Mouse (Mus musculus) brain, embryonic 18.5 days (tissue): ENCODE data around the gene Olfr981.
"Not testable (repeated sequence)": the region's sequence is repeated elsewhere in the genome, so short reads cannot be mapped to it uniquely, and the experiment has no call there.

ENCODE experiments used
- DNase-seq: peaks from one replicate; pipeline ENCODE4 v3.0.0-alpha.2; 2012; ENCODE audit warnings: low read depth, low spot score

The Olfr981 gene

DNA sequence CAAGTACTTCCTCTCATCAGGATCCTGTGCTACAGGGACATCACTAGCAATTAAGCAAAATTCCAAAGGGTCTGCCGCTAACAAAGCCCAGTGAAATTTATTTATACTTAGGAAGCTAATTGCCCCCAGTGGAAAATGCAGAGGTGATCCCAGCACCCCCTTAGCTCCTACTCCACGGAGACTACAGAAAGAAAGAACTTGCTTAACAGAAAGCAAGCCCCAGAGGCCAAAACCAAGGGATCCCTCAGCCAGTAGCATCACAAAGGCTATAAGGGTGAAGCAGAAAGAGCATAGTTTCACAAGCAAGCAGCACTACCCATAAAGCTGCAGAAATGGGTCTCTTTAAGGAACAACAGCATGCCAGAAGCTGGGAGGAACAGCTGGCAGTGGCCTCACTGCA is at the start of gene Olfr981:
Gene Olfr981, plus strand, starts transcription at position 301 of the 400 bp plus-strand sequence.
- no peak for DNase-seq

DNA sequence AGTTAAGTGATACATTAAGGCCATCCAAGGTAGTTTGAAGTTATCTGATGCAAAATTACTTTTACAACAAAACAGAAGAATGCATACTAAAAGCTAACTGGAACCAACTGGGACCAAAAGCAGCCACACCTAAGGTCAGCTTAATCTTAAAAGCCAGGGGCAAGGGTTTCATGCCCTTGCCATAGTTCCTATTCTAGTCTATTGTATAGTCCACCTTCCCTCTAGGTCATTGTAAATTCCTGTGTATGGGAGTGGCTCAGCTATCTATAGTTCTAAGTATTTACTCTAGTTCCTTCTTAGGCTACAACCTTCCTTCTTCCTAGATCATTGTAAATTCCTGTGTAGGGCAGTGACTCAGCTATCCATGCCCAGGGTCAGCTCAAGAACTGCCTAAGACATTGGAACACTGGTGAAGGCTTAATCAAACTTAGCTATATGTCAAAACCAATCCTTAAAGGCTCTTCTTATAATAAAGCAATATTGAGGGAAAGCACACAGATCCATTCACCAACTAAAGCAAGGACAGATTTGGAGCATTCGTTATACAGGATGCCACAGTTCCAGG is 44.6 kb upstream of the Olfr981 start:
- DNase-seq, result not testable (repeated sequence)

DNA sequence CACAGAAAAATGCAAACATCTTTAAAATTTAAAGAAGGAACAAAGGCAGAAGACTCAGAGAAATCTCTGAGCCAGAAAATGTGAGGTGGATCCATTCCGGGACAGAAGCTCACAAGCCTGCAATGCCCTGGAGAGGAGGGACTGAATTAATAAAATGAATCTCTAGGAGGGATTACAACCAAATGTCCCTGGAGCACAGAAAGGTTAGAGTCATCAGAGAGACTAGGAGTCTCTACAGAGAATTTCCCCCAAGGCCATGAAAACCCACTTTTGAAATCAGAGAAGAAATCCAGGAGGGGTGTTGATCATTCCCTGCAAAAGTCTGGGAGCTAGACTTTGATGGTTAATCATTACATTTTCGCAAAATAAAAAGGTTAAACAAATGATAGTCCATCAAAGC is 29.5 kb upstream of the Olfr981 start, which contains the start of gene Olfr978:
Gene Olfr978, plus strand, starts transcription at position 301 of the 400 bp plus-strand sequence.
- no peak for DNase-seq

DNA sequence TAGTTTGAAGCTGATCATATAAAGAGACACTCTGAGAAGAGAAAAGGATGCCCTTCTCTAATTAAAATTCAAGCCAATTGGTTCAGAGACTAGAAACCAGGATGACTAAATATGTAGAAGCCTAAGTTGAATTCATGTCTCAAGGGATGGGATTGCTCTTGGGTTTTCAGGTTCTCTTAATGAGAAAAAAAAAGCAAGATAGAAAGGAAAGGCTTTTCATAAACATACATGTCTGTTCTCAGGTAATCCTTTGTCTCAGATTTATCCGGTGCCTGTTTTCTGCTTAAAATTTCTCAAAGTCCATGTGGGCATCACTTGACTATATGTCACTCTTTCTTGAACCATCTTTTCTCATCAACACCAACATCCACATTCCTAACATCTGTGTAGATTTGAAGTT is 17.9 kb upstream of the Olfr981 start, which contains the start of gene Olfr979:
Gene Olfr979, minus strand, starts transcription at position 101 of the 400 bp plus-strand sequence.
- DNase-seq, result no peak

DNA sequence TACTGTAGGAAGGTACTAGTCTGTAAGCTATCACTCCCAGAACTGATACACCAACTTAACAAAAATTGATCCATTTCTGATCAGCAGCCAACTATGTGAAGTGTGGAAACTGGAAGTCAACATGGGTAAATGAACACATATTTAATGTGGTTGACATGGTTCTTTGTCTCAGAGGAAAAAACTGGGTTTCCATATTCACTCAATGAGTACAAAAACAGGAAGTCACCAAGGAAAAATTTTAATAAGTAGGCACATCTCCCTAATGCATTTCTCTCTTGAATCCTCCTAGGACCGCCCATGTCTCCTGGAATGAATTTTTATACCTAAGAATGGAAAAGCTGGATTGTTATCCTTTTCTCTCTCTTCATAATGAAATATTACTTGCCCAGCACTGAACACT is 11.8 kb upstream of the Olfr981 start, which contains the start of gene Olfr980:
Gene Olfr980, minus strand, starts transcription at position 101 of the 400 bp plus-strand sequence.
- DNase-seq, result no peak

DNA sequence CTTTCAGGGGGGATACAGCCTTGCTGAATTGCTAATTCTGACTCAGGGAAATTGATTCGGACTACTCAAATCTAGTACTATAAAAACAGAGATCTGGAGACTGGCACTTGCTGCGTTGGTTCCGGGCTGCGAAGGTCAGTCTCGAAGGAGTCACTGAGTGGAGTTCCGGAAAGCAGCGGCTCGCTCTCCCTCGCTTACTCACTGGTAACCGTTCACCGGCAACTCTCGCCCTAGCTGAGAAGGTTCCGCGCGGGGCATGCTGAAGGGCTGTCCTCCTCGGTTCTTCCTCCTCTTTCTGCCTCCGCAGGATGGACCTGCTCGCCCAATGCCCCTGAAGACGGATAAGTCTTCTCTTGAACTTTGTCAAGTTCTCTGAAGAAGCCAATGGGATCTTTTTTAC is 28.9 kb downstream of the Olfr981 start:
- DNase-seq, result no peak

DNA sequence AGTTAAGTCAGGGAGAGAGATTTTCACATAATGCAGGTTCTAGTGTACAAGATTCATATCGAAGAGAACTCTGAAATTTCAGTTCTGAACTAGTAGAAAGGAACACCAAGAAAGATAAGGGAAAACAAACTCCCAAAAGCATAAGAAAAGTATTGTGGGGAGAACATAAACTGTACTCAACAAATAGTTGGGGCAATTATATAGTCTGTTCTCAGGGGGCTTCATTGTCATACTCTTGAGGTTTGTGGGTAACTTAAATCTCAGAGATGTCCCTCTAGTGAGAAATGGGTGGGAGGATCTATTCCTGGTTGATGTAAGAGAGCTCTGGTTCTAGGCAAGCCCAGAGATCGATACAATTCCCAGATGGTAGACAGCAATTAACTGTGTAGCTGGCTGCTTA is 52.3 kb downstream of the Olfr981 start, which contains the start of gene Olfr982:
Gene Olfr982, plus strand, starts transcription at position 301 of the 400 bp plus-strand sequence.
- DNase-seq, result no peak
